Mouse (Mus musculus) G1E (cell line): ENCODE measurements at regions not wholly inside any gene's neighbourhood (a gene's known extent, or its start where the extent isn't known, plus 50 kb on each side); places are given as distances from the start of the nearest gene placed in this dataset.

ENCODE experiments used
- ATAC-seq: 2 replicates; pipeline ENCODE4 v1.8.0; 2016; ENCODE audit warnings: mild to moderate bottlenecking; ENCODE audit not compliant: insufficient number of reproducible peaks, poor library complexity, low FRiP score, severe bottlenecking; ENCODE audit errors: extremely low read depth
- DNase-seq: peaks from one replicate; pipeline ENCODE4 v3.0.0; 2012; ENCODE audit warnings: low spot score
- H3K27me3 ChIP-seq: 2 replicates; pipeline ENCODE4 v1.6.1; 2012; ENCODE audit warnings: mild to moderate bottlenecking, low read length, inconsistent platforms; ENCODE audit not compliant: insufficient read depth
- H3K36me3 ChIP-seq: replicated peaks from 2 replicates; pipeline ENCODE3; 2012; ENCODE audit warnings: mild to moderate bottlenecking, inconsistent platforms
- H3K4me1 ChIP-seq: 2 replicates; pipeline ENCODE4 v1.6.1; 2012; ENCODE audit warnings: low read depth, low read length, inconsistent platforms, mixed read lengths; ENCODE audit not compliant: insufficient read depth
- H3K4me3 ChIP-seq: 2 replicates; pipeline ENCODE4 v1.5.1; 2012; ENCODE audit warnings: low read depth, mild to moderate bottlenecking, inconsistent platforms, low read length, moderate library complexity, mixed read lengths
- H3K9me3 ChIP-seq: replicated peaks from 2 replicates; pipeline ENCODE4 v1.6.1; 2012; ENCODE audit warnings: inconsistent platforms
- CTCF ChIP-seq: IDR thresholded peaks from 2 replicates; pipeline ENCODE4 v1.5.1; 2012; ENCODE audit warnings: low read depth, low read length, inconsistent platforms, mixed read lengths
- GATA1 ChIP-seq: IDR thresholded peaks from 2 replicates; pipeline ENCODE4 v1.6.1; 2012; ENCODE audit warnings: borderline replicate concordance, low read length, inconsistent platforms, mixed read lengths
- GATA2 ChIP-seq: IDR thresholded peaks from 2 replicates; pipeline ENCODE4 v1.6.1; 2012; ENCODE audit warnings: low read depth, low read length, inconsistent platforms, borderline replicate concordance
- POLR2AphosphoS5 ChIP-seq: IDR thresholded peaks from 2 replicates; pipeline ENCODE4 v1.6.1; 2012; ENCODE audit warnings: low read depth, low read length, inconsistent platforms; ENCODE audit not compliant: insufficient replicate concordance
- TAL1 ChIP-seq: conservative IDR thresholded peaks from 2 replicates; pipeline ENCODE4 v1.6.1; 2012; ENCODE audit warnings: low read depth, low read length, inconsistent platforms, mixed read lengths

DNA sequence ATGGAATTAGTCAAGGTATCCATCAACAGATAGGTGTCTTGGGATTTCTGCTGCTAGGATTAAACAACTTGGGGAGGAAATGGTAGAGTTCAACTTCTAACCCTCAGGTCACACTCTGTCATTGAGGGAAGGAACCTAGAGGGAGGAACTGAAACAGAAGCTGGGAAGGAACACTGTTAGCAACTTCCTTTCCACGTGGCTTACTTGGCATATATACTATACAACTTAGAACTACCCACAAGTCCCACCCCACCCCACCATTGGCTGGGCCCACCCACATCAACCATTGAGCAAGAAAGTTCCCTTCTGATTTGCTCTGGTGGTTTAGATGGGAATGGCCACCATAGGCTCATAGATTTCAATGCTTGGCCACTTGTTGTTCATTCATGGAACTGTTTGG, 251.8 kb upstream of the Arid1b start:
- no peak for TF ChIP-seq CTCF
- no peak for TF ChIP-seq GATA1
- no peak for TF ChIP-seq TAL1
- no peak for TF ChIP-seq GATA2
- no peak for TF ChIP-seq POLR2AphosphoS5
- Histone ChIP-seq H3K9me3 (no peaks in the 10 kb centered on the region), H3K4me1 (no peaks in the 10 kb centered on the region), H3K36me3 (no peaks in the 10 kb centered on the region), H3K27me3 (peaks cover 7% of the 10 kb centered on the region), H3K4me3 (no peak overlapping the region)
- DNase-seq = no peak
- ATAC-seq = no peak

DNA sequence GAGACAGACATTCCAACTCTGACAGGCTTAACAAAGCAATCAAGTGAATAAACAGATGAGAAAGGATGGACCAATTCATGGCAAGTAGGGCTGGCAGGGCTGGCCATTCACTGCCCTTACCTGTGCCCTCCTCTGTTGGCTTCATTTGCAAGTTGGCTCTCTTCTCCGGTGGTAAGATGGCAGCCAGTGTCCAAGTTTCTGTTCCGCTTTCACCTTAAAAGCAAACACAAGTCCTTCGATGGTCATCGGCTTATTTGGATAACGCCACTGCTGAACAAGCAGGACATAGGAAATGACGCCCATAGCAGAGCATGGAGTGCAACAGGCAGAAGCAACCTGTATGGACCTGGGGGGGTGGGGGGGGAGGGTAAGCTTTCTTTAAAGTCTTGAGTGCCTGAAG, 231.2 kb upstream of the Arid1b start:
- ATAC-seq (no peak), DNase-seq (no peak)
- H3K4me1 ChIP-seq = no peaks in the 10 kb centered on the region
- TF ChIP-seq POLR2AphosphoS5 (no peak), CTCF (no peak), TAL1 (no peak), GATA1 (no peak), GATA2 (no peak)
- no peaks in the 10 kb centered on the region for H3K36me3 ChIP-seq
- H3K4me3 ChIP-seq = no peak overlapping the region
- no peaks in the 10 kb centered on the region for H3K9me3 ChIP-seq
- H3K27me3 ChIP-seq = peaks cover 5% of the 10 kb centered on the region; the same call in 1 of the 2 replicates

DNA sequence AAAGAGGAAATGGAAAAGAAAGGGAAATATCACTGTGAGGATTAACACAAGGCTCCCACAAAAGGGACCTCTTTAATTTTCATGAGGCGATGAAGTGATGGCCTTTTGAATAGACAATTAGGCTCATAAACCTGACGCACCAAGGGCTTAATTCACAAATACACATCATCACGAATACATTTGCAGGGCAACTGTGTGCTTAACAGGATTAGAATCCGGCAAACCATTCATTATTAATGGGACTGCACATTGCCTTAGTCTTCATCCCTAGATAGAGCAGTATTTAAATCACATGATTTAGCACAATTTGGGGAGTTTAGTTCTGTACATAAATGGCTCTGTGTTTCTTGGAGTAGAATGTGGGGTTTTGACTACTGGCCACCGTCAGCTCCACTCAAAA, 228.4 kb upstream of the Arid1b start:
- Histone ChIP-seq H3K27me3 (0 out of 2 replicates have a peak, but pooled peaks cover 3% of the 10 kb centered on the region), H3K36me3 (no peaks in the 10 kb centered on the region), H3K4me3 (no peak overlapping the region), H3K4me1 (no peaks in the 10 kb centered on the region), H3K9me3 (no peaks in the 10 kb centered on the region)
- DNase-seq (no peak), ATAC-seq (no peak)
- TF ChIP-seq POLR2AphosphoS5 (no peak), GATA2 (no peak), GATA1 (no peak), CTCF (no peak), TAL1 (no peak)

DNA sequence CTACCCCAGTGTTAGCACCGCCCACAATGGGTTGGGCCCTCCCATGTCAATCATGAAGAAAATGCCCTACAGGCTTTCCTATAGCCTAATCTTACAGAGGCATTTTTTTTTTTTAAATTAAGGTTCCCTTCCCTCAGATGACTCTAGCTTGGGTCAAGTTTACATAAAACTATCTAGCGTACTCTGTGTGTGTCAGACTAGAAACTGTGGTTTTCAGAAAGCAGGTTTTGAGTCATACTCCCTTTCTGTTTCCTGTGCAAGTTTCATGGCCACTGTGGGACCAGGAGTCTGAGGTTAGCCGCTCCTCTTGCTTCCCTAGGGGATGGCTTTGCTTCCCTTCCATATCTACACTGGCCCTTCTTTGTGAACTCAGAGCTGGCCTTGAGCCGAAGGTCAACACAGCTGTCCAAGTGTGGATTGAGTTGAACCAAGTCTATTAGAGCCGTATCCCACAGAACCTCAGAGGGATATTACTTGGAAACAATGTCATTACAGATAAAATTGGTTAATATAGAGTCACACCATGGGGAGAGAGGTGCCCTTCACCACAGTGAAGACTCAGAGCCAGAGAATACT, 226.1 kb upstream of the Arid1b start:
- no peak for TF ChIP-seq CTCF
- no peak for TF ChIP-seq GATA1
- no peak for TF ChIP-seq POLR2AphosphoS5
- no peak for TF ChIP-seq GATA2
- no peak for TF ChIP-seq TAL1
- 0 out of 2 replicates have a peak, but pooled peaks cover 3% of the 10 kb centered on the region for H3K27me3 ChIP-seq
- H3K9me3 ChIP-seq = no peaks in the 10 kb centered on the region
- no peak for ATAC-seq
- H3K36me3 ChIP-seq = no peaks in the 10 kb centered on the region
- no peaks in the 10 kb centered on the region for H3K4me1 ChIP-seq
- no peak overlapping the region for H3K4me3 ChIP-seq
- DNase-seq = no peak

DNA sequence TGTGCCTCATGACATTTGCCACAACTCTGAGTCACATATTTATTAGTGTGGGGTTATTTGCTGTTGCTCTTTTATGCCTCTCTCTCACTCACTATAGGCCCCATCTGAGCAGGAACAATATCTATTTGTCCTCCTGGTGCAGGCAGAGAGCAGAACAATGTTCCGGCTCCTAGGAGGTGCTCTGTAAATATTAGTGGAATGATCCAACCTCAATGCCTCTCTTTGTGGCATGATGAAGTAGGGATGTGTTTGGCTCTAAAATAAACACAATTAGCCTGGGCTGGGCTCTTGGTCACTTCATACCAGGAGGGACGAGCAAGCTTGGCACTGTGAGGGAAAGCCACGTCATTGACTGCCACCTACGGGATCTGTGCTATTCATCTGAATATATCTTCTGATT, 224.8 kb upstream of the Arid1b start:
- TF ChIP-seq TAL1 (no peak), POLR2AphosphoS5 (no peak), CTCF (no peak), GATA1 (no peak), GATA2 (no peak)
- no peaks in the 10 kb centered on the region for H3K36me3 ChIP-seq
- no peaks in the 10 kb centered on the region for H3K9me3 ChIP-seq
- no peak overlapping the region for H3K4me3 ChIP-seq
- 0 out of 2 replicates have a peak, but pooled peaks cover 3% of the 10 kb centered on the region for H3K27me3 ChIP-seq
- no peaks in the 10 kb centered on the region for H3K4me1 ChIP-seq
- no peak for ATAC-seq
- no peak for DNase-seq

DNA sequence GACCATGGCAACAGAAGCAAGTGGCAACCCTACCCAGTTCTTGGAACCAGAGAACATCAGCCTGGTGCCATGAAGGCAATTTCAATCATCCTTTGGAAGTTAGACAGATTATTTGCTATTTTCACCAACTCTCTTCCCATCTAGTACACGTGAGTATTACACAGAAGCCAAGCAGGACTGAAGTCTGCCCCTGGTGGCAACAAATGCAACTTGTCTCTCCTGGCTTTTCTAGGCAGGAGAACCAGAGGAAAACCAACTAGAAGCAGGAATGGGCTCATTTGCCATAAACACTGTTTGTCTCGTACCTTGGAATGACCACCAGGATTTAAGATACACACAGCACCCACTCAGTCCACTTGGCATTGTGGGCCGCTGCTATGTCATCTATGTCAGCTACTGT, 224.1 kb upstream of the Arid1b start:
- no peak for DNase-seq

More for the DNA sequence above, 224.1 kb upstream of the Arid1b start:
- Histone ChIP-seq H3K27me3 (0 out of 2 replicates have a peak, but pooled peaks cover 3% of the 10 kb centered on the region), H3K36me3 (no peaks in the 10 kb centered on the region), H3K4me3 (no peak overlapping the region), H3K9me3 (no peaks in the 10 kb centered on the region), H3K4me1 (no peaks in the 10 kb centered on the region)
- ATAC-seq = no peak
- no peak for TF ChIP-seq POLR2AphosphoS5
- no peak for TF ChIP-seq GATA1
- TF ChIP-seq CTCF = no peak
- no peak for TF ChIP-seq TAL1
- no peak for TF ChIP-seq GATA2
